Mouse (Mus musculus): ENCODE results near the gene Macc1. TPM values are rescaled to one million over a fixed set of nuclear protein-coding genes. Genes with fewer than 3 reads are reported as not detected.

Macc1 gene
- polyA plus RNA-seq, 1 experiment from 2014 or later, result 1.6 TPM

DNA sequence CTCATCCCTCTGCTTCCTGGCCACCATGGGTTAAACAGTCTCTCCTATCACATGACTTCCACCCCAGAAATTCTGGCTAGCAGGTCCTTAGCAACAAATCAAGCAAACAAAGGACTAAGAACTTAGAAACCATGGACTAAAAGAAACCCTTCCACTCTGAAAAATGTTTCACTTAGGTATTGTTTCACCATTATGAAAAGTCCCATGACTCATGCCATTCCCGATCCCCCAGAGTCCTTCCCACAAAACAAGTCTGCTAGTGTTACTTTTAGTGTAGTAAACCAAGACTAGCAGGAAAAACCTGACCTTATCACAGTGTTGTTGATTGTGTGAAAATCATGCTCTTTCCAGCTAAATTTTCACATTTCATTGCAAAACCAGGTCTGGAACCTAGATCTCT lies 51.0 kb downstream of the Macc1 start:
- DNase-seq (ENCODE audit: low spot score), result no peak
- Histone ChIP-seq H3K9ac (ENCODE audit: low read depth, low read length) (no peak overlapping the region), H3K4me1 (ENCODE audit: control insufficient read depth, insufficient read depth, low read length) (no peaks in the 10 kb centered on the region), H3K27ac (replicated peaks; ENCODE audit: low read depth, low read length) (no peak overlapping the region), H3K36me3 (ENCODE audit: control insufficient read depth, insufficient read depth, low read length) (no peaks in the 10 kb centered on the region), H3K4me3 (ENCODE audit: low read depth, low read length) (no peak overlapping the region), H3K9me3 (ENCODE audit: control insufficient read depth, low read length) (no peaks in the 10 kb centered on the region), H3K27me3 (replicated peaks; ENCODE audit: control insufficient read depth, insufficient read depth, low read length) (no peaks in the 10 kb centered on the region), H3K4me2 (ENCODE audit: low read depth, low read length) (no peak overlapping the region)
- no peak for ATAC-seq (ENCODE audit: low read depth)
- WGBS, result 83% methylated on average over 1 of the region's 1 CpGs

DNA sequence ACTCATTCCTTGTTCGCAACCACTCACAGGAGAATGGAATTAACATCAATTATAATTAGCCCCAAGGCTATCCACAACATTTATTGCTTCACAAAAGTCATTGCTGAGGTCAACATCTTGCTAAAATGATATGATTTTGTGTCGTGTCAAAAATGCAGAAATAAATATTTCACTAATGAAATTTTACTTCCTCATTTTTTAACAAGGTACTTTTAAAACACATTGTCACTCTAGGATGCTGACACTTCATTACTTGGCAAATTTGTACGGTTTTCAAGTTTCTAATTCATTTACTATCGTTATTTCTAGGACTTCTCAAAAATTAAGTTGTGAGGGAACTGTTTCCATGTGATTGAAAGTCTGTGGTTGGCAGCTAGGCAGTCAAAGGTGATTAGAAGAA lies 55.8 kb downstream of the Macc1 start:
- Histone ChIP-seq H3K36me3 (ENCODE audit: control insufficient read depth, insufficient read depth, low read length) (no peaks in the 10 kb centered on the region), H3K4me2 (ENCODE audit: low read depth, low read length) (no peak overlapping the region), H3K9me3 (ENCODE audit: control insufficient read depth, low read length) (no peaks in the 10 kb centered on the region), H3K27ac (replicated peaks; ENCODE audit: low read depth, low read length) (no peak overlapping the region), H3K27me3 (replicated peaks; ENCODE audit: control insufficient read depth, insufficient read depth, low read length) (no peaks in the 10 kb centered on the region), H3K4me1 (ENCODE audit: control insufficient read depth, insufficient read depth, low read length) (no peaks in the 10 kb centered on the region), H3K4me3 (ENCODE audit: low read depth, low read length) (no peak overlapping the region), H3K9ac (ENCODE audit: low read depth, low read length) (no peak overlapping the region)
- WGBS, result 75% methylated on average over 4 of the region's 4 CpGs
- DNase-seq (ENCODE audit: low spot score), result no peak
- no peak for ATAC-seq (ENCODE audit: low read depth)

DNA sequence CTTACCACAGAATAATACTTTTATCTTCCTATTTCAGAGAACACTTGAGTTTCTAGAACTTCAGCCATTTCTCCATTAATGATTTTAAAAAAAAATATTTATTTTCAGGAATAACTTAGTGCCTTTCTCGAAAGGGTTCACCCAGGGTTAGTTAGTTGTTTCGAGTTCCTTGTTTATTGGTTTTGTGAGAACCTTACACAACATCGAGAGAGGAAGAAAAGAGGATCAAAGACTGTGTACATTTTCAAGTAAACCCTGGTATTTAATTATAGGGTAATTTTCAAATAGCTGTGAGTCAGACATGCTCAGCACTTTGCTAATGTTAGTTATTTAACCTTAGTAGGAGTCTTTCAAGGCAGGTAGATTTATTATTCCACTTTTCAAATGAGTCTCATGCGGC lies 58.3 kb downstream of the Macc1 start:
- no peaks in the 10 kb centered on the region for H3K27me3 ChIP-seq (replicated peaks; ENCODE audit: control insufficient read depth, insufficient read depth, low read length)
- no peak overlapping the region for H3K4me2 ChIP-seq (ENCODE audit: low read depth, low read length)
- no peak overlapping the region for H3K27ac ChIP-seq (replicated peaks; ENCODE audit: low read depth, low read length)
- no peaks in the 10 kb centered on the region for H3K4me1 ChIP-seq (ENCODE audit: control insufficient read depth, insufficient read depth, low read length)
- no peaks in the 10 kb centered on the region for H3K9me3 ChIP-seq (ENCODE audit: control insufficient read depth, low read length)
- no peak overlapping the region for H3K4me3 ChIP-seq (ENCODE audit: low read depth, low read length)
- no peaks in the 10 kb centered on the region for H3K36me3 ChIP-seq (ENCODE audit: control insufficient read depth, insufficient read depth, low read length)
- 58% methylated on average over 4 of the region's 4 CpGs for WGBS
- no peak for ATAC-seq (ENCODE audit: low read depth)
- no peak overlapping the region for H3K9ac ChIP-seq (ENCODE audit: low read depth, low read length)
- no peak for DNase-seq (ENCODE audit: low spot score)

DNA sequence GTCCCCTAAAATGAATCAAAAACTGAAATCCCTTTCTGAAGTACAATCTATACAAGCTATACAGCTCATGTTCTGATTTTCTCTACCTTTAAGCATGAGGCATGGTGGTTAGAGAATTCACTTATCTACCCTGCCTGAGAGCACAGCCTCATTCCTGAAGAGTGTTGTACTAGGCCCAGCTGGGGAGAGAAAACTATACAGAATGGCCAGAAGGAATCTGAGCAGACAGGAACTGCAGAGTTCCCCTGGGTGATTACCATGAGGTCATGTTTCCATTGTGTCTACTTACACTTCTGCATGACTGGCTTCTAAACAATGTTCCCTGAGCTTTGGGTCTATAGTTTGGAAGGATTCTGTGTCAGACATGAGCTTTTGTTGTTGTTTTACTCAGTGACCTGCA lies 62.8 kb downstream of the Macc1 start:
- Histone ChIP-seq H3K27me3 (replicated peaks; ENCODE audit: control insufficient read depth, insufficient read depth, low read length) (no peaks in the 10 kb centered on the region), H3K36me3 (ENCODE audit: control insufficient read depth, insufficient read depth, low read length) (no peaks in the 10 kb centered on the region), H3K4me2 (ENCODE audit: low read depth, low read length) (no peak overlapping the region), H3K27ac (replicated peaks; ENCODE audit: low read depth, low read length) (no peak overlapping the region), H3K9ac (ENCODE audit: low read depth, low read length) (no peak overlapping the region), H3K4me1 (ENCODE audit: control insufficient read depth, insufficient read depth, low read length) (no peaks in the 10 kb centered on the region), H3K4me3 (ENCODE audit: low read depth, low read length) (no peak overlapping the region), H3K9me3 (ENCODE audit: control insufficient read depth, low read length) (no peaks in the 10 kb centered on the region)
- ATAC-seq (ENCODE audit: low read depth) (peak; percentile 97), DNase-seq (ENCODE audit: low spot score) (peak; percentile 85)

DNA sequence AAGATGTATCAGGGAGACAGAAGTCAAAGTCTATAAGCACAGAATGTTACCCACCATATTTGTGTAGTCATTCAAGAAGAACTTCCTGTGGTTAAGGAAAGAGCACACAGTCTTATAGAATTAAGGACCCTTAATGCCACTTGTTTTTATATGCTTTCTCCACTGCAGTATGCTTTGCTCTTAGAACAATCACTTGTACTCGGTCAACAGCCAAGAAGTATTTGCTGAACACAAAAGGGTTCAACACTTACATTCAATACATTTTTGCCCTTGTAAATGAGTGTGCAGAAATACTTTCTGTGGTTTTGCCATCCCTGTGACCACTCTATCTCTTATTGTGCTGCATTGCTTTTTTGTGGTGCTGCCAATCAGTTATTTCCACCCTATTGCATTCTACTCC lies 67.8 kb downstream of the Macc1 start:
- no peaks in the 10 kb centered on the region for H3K36me3 ChIP-seq (ENCODE audit: control insufficient read depth, insufficient read depth, low read length)
- H3K27me3 ChIP-seq (replicated peaks; ENCODE audit: control insufficient read depth, insufficient read depth, low read length), result no peaks in the 10 kb centered on the region
- DNase-seq (ENCODE audit: low spot score), result no peak
- H3K4me3 ChIP-seq (ENCODE audit: low read depth, low read length), result no peak overlapping the region
- no peak overlapping the region for H3K4me2 ChIP-seq (ENCODE audit: low read depth, low read length)
- ATAC-seq (ENCODE audit: low read depth), result no peak
- 68% methylated on average over 1 of the region's 1 CpGs for WGBS
- H3K27ac ChIP-seq (replicated peaks; ENCODE audit: low read depth, low read length), result no peak overlapping the region
- no peaks in the 10 kb centered on the region for H3K4me1 ChIP-seq (ENCODE audit: control insufficient read depth, insufficient read depth, low read length)
- H3K9me3 ChIP-seq (ENCODE audit: control insufficient read depth, low read length), result no peaks in the 10 kb centered on the region
- H3K9ac ChIP-seq (ENCODE audit: low read depth, low read length), result no peak overlapping the region

- DNase-seq (ENCODE audit: low spot score), result no peak
- Histone ChIP-seq H3K9me3 (ENCODE audit: control insufficient read depth, low read length) (no peaks in the 10 kb centered on the region), H3K9ac (ENCODE audit: low read depth, low read length) (no peak overlapping the region), H3K36me3 (ENCODE audit: control insufficient read depth, insufficient read depth, low read length) (no peaks in the 10 kb centered on the region), H3K27ac (replicated peaks; ENCODE audit: low read depth, low read length) (no peak overlapping the region), H3K4me3 (ENCODE audit: low read depth, low read length) (no peak overlapping the region), H3K4me1 (ENCODE audit: control insufficient read depth, insufficient read depth, low read length) (peaks cover 6% of the 10 kb centered on the region; the same call in 1 of the 2 replicates), H3K4me2 (ENCODE audit: low read depth, low read length) (no peak overlapping the region), H3K27me3 (replicated peaks; ENCODE audit: control insufficient read depth, insufficient read depth, low read length) (no peaks in the 10 kb centered on the region; the same call in 1 of the 2 replicates)
- ATAC-seq (ENCODE audit: low read depth), result no peak
These were observed 72.2 kb downstream of the Macc1 start for GRCm38 (mm10) chr12:119386243-119386642.

DNA sequence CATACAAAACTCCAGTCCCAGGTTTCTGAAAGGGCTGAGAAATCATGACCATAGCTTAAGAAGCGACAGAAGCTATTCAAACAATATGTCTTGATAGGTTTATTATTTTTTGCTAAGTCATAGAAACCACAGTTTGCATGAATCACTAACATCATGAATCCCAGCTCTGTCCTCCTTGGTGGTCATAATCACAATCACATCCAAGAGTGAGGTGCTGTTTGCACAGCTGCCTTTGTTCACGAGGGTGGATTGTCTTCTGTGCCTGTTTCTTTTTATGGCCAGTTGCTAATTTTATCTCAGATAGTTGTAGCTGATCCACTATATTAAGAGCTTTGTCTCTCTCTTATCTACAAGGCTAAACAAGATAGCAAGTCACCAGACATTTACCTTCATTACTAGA lies 72.6 kb downstream of the Macc1 start:
- H3K36me3 ChIP-seq (ENCODE audit: control insufficient read depth, insufficient read depth, low read length), result no peaks in the 10 kb centered on the region
- H3K9me3 ChIP-seq (ENCODE audit: control insufficient read depth, low read length), result no peaks in the 10 kb centered on the region
- DNase-seq (ENCODE audit: low spot score), result no peak
- H3K9ac ChIP-seq (ENCODE audit: low read depth, low read length), result no peak overlapping the region
- no peak for ATAC-seq (ENCODE audit: low read depth)
- H3K4me1 ChIP-seq (ENCODE audit: control insufficient read depth, insufficient read depth, low read length), result peaks cover 6% of the 10 kb centered on the region; the same call in 1 of the 2 replicates
- H3K4me2 ChIP-seq (ENCODE audit: low read depth, low read length), result no peak overlapping the region
- no peak overlapping the region for H3K27ac ChIP-seq (replicated peaks; ENCODE audit: low read depth, low read length)
- 66% methylated on average over 2 of the region's 2 CpGs for WGBS
- H3K4me3 ChIP-seq (ENCODE audit: low read depth, low read length), result no peak overlapping the region
- H3K27me3 ChIP-seq (replicated peaks; ENCODE audit: control insufficient read depth, insufficient read depth, low read length), result no peaks in the 10 kb centered on the region; the same call in 1 of the 2 replicates

- DNase-seq (ENCODE audit: low spot score) (no peak), ATAC-seq (ENCODE audit: low read depth) (no peak)
- Histone ChIP-seq H3K4me3 (ENCODE audit: low read depth, low read length) (no peak overlapping the region), H3K9ac (ENCODE audit: low read depth, low read length) (no peak overlapping the region), H3K27me3 (replicated peaks; ENCODE audit: control insufficient read depth, insufficient read depth, low read length) (no peaks in the 10 kb centered on the region; the same call in 1 of the 2 replicates), H3K4me1 (ENCODE audit: control insufficient read depth, insufficient read depth, low read length) (peaks cover 6% of the 10 kb centered on the region; the same call in 1 of the 2 replicates), H3K36me3 (ENCODE audit: control insufficient read depth, insufficient read depth, low read length) (no peaks in the 10 kb centered on the region), H3K4me2 (ENCODE audit: low read depth, low read length) (no peak overlapping the region), H3K27ac (replicated peaks; ENCODE audit: low read depth, low read length) (no peak overlapping the region), H3K9me3 (ENCODE audit: control insufficient read depth, low read length) (no peaks in the 10 kb centered on the region)
- 76% methylated on average over 2 of the region's 2 CpGs for WGBS
These were observed 73.9 kb downstream of the Macc1 start for GRCm38 (mm10) chr12:119387925-119388324.

DNA sequence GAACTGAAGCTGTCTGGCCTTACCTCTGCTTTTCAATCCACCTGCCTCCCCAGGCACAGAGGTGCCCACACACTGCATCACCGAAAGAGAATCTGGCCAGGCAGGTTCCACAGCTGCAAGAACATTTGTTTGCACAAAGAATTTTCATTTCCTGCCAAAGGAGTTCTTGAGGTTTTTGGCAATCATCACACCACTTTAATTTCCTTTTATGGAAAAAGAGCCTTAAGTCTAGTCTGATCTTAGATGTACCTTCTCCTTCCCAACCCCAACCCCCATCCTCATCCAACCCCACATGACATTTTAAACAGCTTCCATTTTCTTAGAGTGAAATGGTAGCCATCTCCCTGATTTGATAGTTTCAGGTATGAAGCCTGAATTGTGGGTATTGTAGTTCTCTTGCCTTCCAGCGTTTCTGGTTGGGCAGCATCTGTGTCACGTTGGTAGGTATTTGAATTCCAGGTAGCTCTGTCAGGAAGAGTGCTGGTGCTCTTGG lies 76.2 kb downstream of the Macc1 start:
- H3K9me3 ChIP-seq (ENCODE audit: control insufficient read depth, low read length), result no peaks in the 10 kb centered on the region
- DNase-seq (ENCODE audit: low spot score), result peak; percentile 84
- H3K4me2 ChIP-seq (ENCODE audit: low read depth, low read length), result no peak overlapping the region
- peak; percentile 93 for ATAC-seq (ENCODE audit: low read depth)
- H3K27ac ChIP-seq (replicated peaks; ENCODE audit: low read depth, low read length), result no peak overlapping the region; the same call in 1 of the 2 replicates
- WGBS, result 33% methylated on average over 3 of the region's 3 CpGs
- H3K4me3 ChIP-seq (ENCODE audit: low read depth, low read length), result no peak overlapping the region
- no peaks in the 10 kb centered on the region; the same call in 1 of the 2 replicates for H3K27me3 ChIP-seq (replicated peaks; ENCODE audit: control insufficient read depth, insufficient read depth, low read length)
- no peak overlapping the region for H3K9ac ChIP-seq (ENCODE audit: low read depth, low read length)
- no peaks in the 10 kb centered on the region for H3K36me3 ChIP-seq (ENCODE audit: control insufficient read depth, insufficient read depth, low read length)
- peaks cover 6% of the 10 kb centered on the region; the same call in 1 of the 2 replicates for H3K4me1 ChIP-seq (ENCODE audit: control insufficient read depth, insufficient read depth, low read length)

Data from embryonic facial prominence, embryonic 14.5 days (tissue).